Mouse (Mus musculus): ENCODE measurements around the gene Gm12248. TPM values are rescaled to one million over a fixed set of nuclear protein-coding genes. Genes with fewer than 3 reads are reported as not detected.
"Not testable (repeated sequence)": the region's sequence is repeated elsewhere in the genome, so short reads cannot be mapped to it uniquely, and the experiment has no call there.

Gene Gm12248
- polyA plus RNA-seq, 1 experiment = 1.6 TPM

GRCm38 (mm10) chr11:58103697-58104306 lies 10.9 kb upstream of the Gm12248 start, which contains the start of gene Cnot8:
Gene Cnot8 (plus strand): TSS chr11:58104153.
- under 1% methylated on average over 55 of the region's 55 CpGs for WGBS
- peak; percentile 99 for DNase-seq
- Histone ChIP-seq H3K4me3 (replicated peaks; ENCODE audit: extremely low read depth, low read depth, low read length) (peak within 1 kb of the TSS; percentile 93), H3K4me1 (ENCODE audit: control insufficient read depth, insufficient read depth, low read length) (peaks cover 3% of the 10 kb centered on the region)
- TF ChIP-seq POLR2A (IDR thresholded peaks at IDR 0.05; ENCODE audit: borderline replicate concordance, extremely low read depth, low read depth, low read length) = peak; percentile 88; the same call in 1 of the 2 replicates
- TF ChIP-seq CTCF (IDR thresholded peaks at IDR 0.05; ENCODE audit: insufficient read depth, low read length) = no peak

- TF ChIP-seq POLR2A (IDR thresholded peaks at IDR 0.05; ENCODE audit: borderline replicate concordance, extremely low read depth, low read depth, low read length) (no peak), CTCF (IDR thresholded peaks at IDR 0.05; ENCODE audit: insufficient read depth, low read length) (no peak)
- no peak for DNase-seq
- Histone ChIP-seq H3K4me3 (replicated peaks; ENCODE audit: extremely low read depth, low read depth, low read length) (peak overlapping the region; percentile 46), H3K4me1 (ENCODE audit: control insufficient read depth, insufficient read depth, low read length) (peaks cover 3% of the 10 kb centered on the region)
- WGBS = 57% methylated on average over 13 of the region's 13 CpGs
Observed at GRCm38 (mm10) chr11:58103344-58103653, 10.4 kb upstream of the Gm12248 start.

- TF ChIP-seq POLR2A (IDR thresholded peaks at IDR 0.05; ENCODE audit: borderline replicate concordance, extremely low read depth, low read depth, low read length) = no peak
- TF ChIP-seq CTCF (IDR thresholded peaks at IDR 0.05; ENCODE audit: insufficient read depth, low read length) = no peak
- DNase-seq = no peak
- Histone ChIP-seq H3K4me1 (ENCODE audit: control insufficient read depth, insufficient read depth, low read length) (peaks cover 3% of the 10 kb centered on the region), H3K4me3 (replicated peaks; ENCODE audit: extremely low read depth, low read depth, low read length) (no peak overlapping the region)
- 80% methylated on average over 9 of the region's 9 CpGs for whole genome bisulfite sequencing
Observed at GRCm38 (mm10) chr11:58102581-58103343, 9.8 kb upstream of the Gm12248 start.

GRCm38 (mm10) chr11:58102146-58102545 lies 9.2 kb upstream of the Gm12248 start:
- WGBS = 62% methylated on average over 3 of the region's 3 CpGs
- no peak for DNase-seq
- H3K4me3 ChIP-seq (replicated peaks; ENCODE audit: extremely low read depth, low read depth, low read length) = no peak overlapping the region
- H3K4me1 ChIP-seq (ENCODE audit: control insufficient read depth, insufficient read depth, low read length) = peaks cover 5% of the 10 kb centered on the region
- TF ChIP-seq CTCF (IDR thresholded peaks at IDR 0.05; ENCODE audit: insufficient read depth, low read length) = no peak

- TF ChIP-seq CTCF (IDR thresholded peaks at IDR 0.05; ENCODE audit: insufficient read depth, low read length) (no peak), POLR2A (IDR thresholded peaks at IDR 0.05; ENCODE audit: borderline replicate concordance, extremely low read depth, low read depth, low read length) (no peak)
- no peak for DNase-seq
- WGBS = 84% methylated on average over 4 of the region's 4 CpGs
- no peak overlapping the region for H3K4me3 ChIP-seq (replicated peaks; ENCODE audit: extremely low read depth, low read depth, low read length)
- peaks cover 5% of the 10 kb centered on the region for H3K4me1 ChIP-seq (ENCODE audit: control insufficient read depth, insufficient read depth, low read length)
Observed at GRCm38 (mm10) chr11:58101194-58101720, 8.3 kb upstream of the Gm12248 start.

GRCm38 (mm10) chr11:58100006-58100405 lies 7.1 kb upstream of the Gm12248 start:
- DNase-seq = no peak
- WGBS = 87% methylated on average over 2 of the region's 2 CpGs

GRCm38 (mm10) chr11:58098366-58098720 lies 5.4 kb upstream of the Gm12248 start:
- 73% methylated on average over 5 of the region's 5 CpGs for WGBS
- not testable (repeated sequence) for H3K4me1 ChIP-seq (ENCODE audit: control insufficient read depth, insufficient read depth, low read length); H3K4me3 ChIP-seq (replicated peaks; ENCODE audit: extremely low read depth, low read depth, low read length); DNase-seq
- 0 out of 2 replicates have a peak, but pooled peaks have one; percentile 6 for TF ChIP-seq CTCF (IDR thresholded peaks at IDR 0.05; ENCODE audit: insufficient read depth, low read length)

More at GRCm38 (mm10) chr11:58100006-58100405, 7.1 kb upstream of the Gm12248 start:
- Histone ChIP-seq H3K4me3 (replicated peaks; ENCODE audit: extremely low read depth, low read depth, low read length) (no peak overlapping the region), H3K4me1 (ENCODE audit: control insufficient read depth, insufficient read depth, low read length) (peaks cover 5% of the 10 kb centered on the region)
- no peak for TF ChIP-seq CTCF (IDR thresholded peaks at IDR 0.05; ENCODE audit: insufficient read depth, low read length)
- no peak for TF ChIP-seq POLR2A (IDR thresholded peaks at IDR 0.05; ENCODE audit: borderline replicate concordance, extremely low read depth, low read depth, low read length)

- Histone ChIP-seq H3K4me1 (ENCODE audit: control insufficient read depth, insufficient read depth, low read length) (0 out of 2 replicates have a peak, but pooled peaks cover 2% of the 10 kb centered on the region), H3K4me3 (replicated peaks; ENCODE audit: extremely low read depth, low read depth, low read length) (peak overlapping the region; percentile 68)
- TF ChIP-seq CTCF (IDR thresholded peaks at IDR 0.05; ENCODE audit: insufficient read depth, low read length) = no peak
- no peak for TF ChIP-seq POLR2A (IDR thresholded peaks at IDR 0.05; ENCODE audit: borderline replicate concordance, extremely low read depth, low read depth, low read length)
- 2% methylated on average over 33 of the region's 38 CpGs for WGBS
- peak; percentile 42 for DNase-seq
Observed at GRCm38 (mm10) chr11:58097621-58098365, 4.9 kb upstream of the Gm12248 start.

- TF ChIP-seq POLR2A (IDR thresholded peaks at IDR 0.05; ENCODE audit: borderline replicate concordance, extremely low read depth, low read depth, low read length) = no peak
- no peak for TF ChIP-seq CTCF (IDR thresholded peaks at IDR 0.05; ENCODE audit: insufficient read depth, low read length)
- DNase-seq = peak; percentile 13
- Histone ChIP-seq H3K4me1 (ENCODE audit: control insufficient read depth, insufficient read depth, low read length) (peaks cover 6% of the 10 kb centered on the region; the same call in 1 of the 2 replicates), H3K4me3 (replicated peaks; ENCODE audit: extremely low read depth, low read depth, low read length) (no peak overlapping the region)
- WGBS = 45% methylated on average over 20 of the region's 20 CpGs
Observed at GRCm38 (mm10) chr11:58096821-58097620, 4.1 kb upstream of the Gm12248 start.

Measured in lung, adult 2 months (tissue).